Mouse (Mus musculus) left cerebral cortex, adult 2 months (tissue): Measurements from ENCODE around the gene Mamdc2. TPM values are rescaled to one million over a fixed set of nuclear protein-coding genes. Genes with fewer than 3 reads are reported as not detected.

Experiments used
- DNase-seq, 2 experiments: peaks; one replicate each; pipeline ENCODE4 v3.0.0; 2021 to 2022; ENCODE audit warnings: low spot score in 2 of 2, mixed read lengths in 1 of 2; ENCODE audit errors: extremely low spot score in 1 of 2
- H3K27ac ChIP-seq: fragments of 200-600 bp; 2 replicates; pipeline ENCODE4 v1.8.1; 2022
- H3K4me3 ChIP-seq: fragments of 200-600 bp; 2 replicates; pipeline ENCODE4 v1.8.1; 2022
- CTCF ChIP-seq: fragments of 200-600 bp; IDR thresholded peaks from 2 replicates; pipeline ENCODE4 v1.8.1; 2022; ENCODE audit warnings: antibody characterized with exemption, mild to moderate bottlenecking, moderate library complexity
- intact Hi-C: fragments of 180-260 bp; cut with DNase I; formaldehyde crosslinking; loops from one replicate; pipeline ENCODE4 v1.15.1; 2025
- total RNA-seq, 2 experiments: library from RNA; stranded (reverse); gene quantifications; 2 replicates each; pipeline ENCODE4 v1.2.3; 2021

Gene Mamdc2
- total RNA-seq, 2 experiments from 2014 or later = 1.2 to 1.4 TPM

- TF ChIP-seq CTCF = peak; percentile 61
- Histone ChIP-seq H3K4me3 (no peak overlapping the region), H3K27ac (no peak overlapping the region)
- intact Hi-C loops = loop anchor here (1.0 to 10.0 kb wide), 4 partner anchors 222 to 663 kb away; partner anchors contain the start of gene Apba1
- no peak for DNase-seq
Observed at GRCm38 (mm10) chr19:23298917-23299316, 149.3 kb downstream of the Mamdc2 start.

GRCm38 (mm10) chr19:23297191-23297590 lies 151.1 kb downstream of the Mamdc2 start:
- no peak overlapping the region for H3K4me3 ChIP-seq
- no peak for TF ChIP-seq CTCF
- intact Hi-C loops = loop anchor here (5.0 to 10.0 kb wide), 3 partner anchors 458 to 665 kb away; partner anchors contain the start of gene Apba1
- DNase-seq = no peak
- no peak overlapping the region for H3K27ac ChIP-seq

GRCm38 (mm10) chr19:23289251-23289650 lies 159.0 kb downstream of the Mamdc2 start:
- no peak for TF ChIP-seq CTCF
- intact Hi-C loops = no loop called here
- H3K27ac ChIP-seq = no peak overlapping the region
- DNase-seq = no peak
- no peak overlapping the region for H3K4me3 ChIP-seq

- intact Hi-C loops = no loop called here
- DNase-seq = no peak
- TF ChIP-seq CTCF = no peak
- H3K27ac ChIP-seq = no peak overlapping the region
- no peak overlapping the region for H3K4me3 ChIP-seq
Observed at GRCm38 (mm10) chr19:23281911-23282660, 166.2 kb downstream of the Mamdc2 start.

- TF ChIP-seq CTCF = no peak; the same call in 1 of the 2 replicates
- Histone ChIP-seq H3K27ac (no peak overlapping the region), H3K4me3 (peak overlapping the region; percentile 63)
- intact Hi-C loops = no loop called here
- no peak for DNase-seq
Observed at GRCm38 (mm10) chr19:23274054-23274724, 174.1 kb downstream of the Mamdc2 start.

GRCm38 (mm10) chr19:23273355-23274053 lies 174.7 kb downstream of the Mamdc2 start, which contains the start of gene Smc5:
Gene Smc5, minus strand, starts transcription at chr19:23273897.
- intact Hi-C loops = no loop called here
- Histone ChIP-seq H3K4me3 (peak within 1 kb of the TSS; percentile 63), H3K27ac (peak within 1 kb of the TSS; percentile 79)
- TF ChIP-seq CTCF = no peak
- peak; percentile 92 for DNase-seq

GRCm38 (mm10) chr19:23256771-23257170 lies 191.5 kb downstream of the Mamdc2 start:
- H3K27ac ChIP-seq = no peak overlapping the region
- no peak overlapping the region for H3K4me3 ChIP-seq
- intact Hi-C loops = no loop called here
- no peak for TF ChIP-seq CTCF
- DNase-seq = no peak

Other genes starting within 250 kb of the Mamdc2 start
- gene Smc5, start 174.5 kb downstream of the Mamdc2 start, total RNA-seq = 10 to 100 TPM; 37.1 to 40.0 TPM
- gene 1700028P14Rik, start 204.4 kb upstream of the Mamdc2 start, total RNA-seq = 1 to 10 TPM; 1.4 to 1.9 TPM
- 10 to 100 TPM; 37.0 to 40.9 TPM for gene Ptar1, start 239.0 kb upstream of the Mamdc2 start, total RNA-seq